Mouse (Mus musculus) bone marrow, adult 2 months (tissue): ENCODE measurements around the gene Gm5795.
"Not testable (repeated sequence)": the region's sequence is repeated elsewhere in the genome, so short reads cannot be mapped to it uniquely, and the experiment has no call there.

Experiments
- CTCF ChIP-seq: fragments of 200-500 bp; IDR thresholded peaks from 2 replicates; pipeline ENCODE4 v1.5.1; 2011; ENCODE audit warnings: low read length, control low read depth; ENCODE audit not compliant: control insufficient read depth, insufficient read depth
- POLR2A ChIP-seq: fragments of 200-500 bp; IDR thresholded peaks from 2 replicates; pipeline ENCODE4 v1.6.1; 2011; ENCODE audit warnings: low read depth, mild to moderate bottlenecking, control low read depth, low read length, borderline replicate concordance; ENCODE audit not compliant: control insufficient read depth

- not testable (repeated sequence) for TF ChIP-seq CTCF, POLR2A
Measured at GRCm38 (mm10) chr14:3208272-3209152, 20.5 kb downstream of the Gm5795 start, which contains the start of gene D830030K20Rik.
